Mouse (Mus musculus): Measurements from ENCODE around the gene Cd300a.

Cd300a gene

GRCm38 (mm10) chr11:114866486-114867360, 23.1 kb upstream of the Cd300a start:
- no peak for DNase-seq (ENCODE audit: low spot score)

DNA sequence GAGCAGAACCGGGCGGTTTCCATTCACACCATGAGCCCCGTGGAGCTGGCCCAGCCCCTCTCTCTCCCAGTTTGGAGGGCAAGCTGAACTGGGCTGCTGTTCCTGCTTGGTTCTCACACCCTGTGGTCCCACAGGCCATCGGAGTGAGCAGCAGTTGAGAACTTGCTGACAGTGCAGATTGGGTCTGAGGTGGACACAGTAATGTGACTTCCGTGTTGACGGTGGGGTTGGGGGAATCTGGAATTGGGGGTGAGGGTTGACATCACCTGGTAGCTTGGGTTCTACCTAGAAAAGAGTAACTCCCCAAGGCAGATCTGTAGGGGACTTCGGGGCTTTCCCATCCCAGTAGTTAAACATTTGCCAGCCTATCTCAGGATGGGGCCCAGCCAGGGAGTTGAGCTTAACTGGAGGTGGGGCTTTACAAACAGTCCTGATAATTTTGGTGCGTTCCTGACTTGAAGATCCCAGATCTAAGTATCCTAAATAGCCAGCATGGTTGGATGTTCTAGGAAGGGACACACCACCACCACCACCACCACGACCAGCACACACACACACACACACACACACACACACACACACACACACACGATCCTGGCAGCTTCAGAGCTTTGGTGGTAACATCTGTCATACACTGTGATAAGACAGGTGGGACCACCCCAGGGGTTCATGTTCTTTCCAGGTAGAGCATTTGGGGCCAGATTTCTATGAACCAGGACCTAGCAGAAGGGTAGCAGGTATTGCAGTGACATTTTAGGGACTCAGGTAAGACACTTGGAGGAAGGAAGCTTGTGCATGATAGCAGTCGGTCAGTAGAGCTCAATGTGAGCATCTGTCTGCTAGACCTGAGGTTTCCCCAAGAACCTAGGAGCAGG, 22.2 kb upstream of the Cd300a start:
- DNase-seq (ENCODE audit: low spot score): no peak

DNA sequence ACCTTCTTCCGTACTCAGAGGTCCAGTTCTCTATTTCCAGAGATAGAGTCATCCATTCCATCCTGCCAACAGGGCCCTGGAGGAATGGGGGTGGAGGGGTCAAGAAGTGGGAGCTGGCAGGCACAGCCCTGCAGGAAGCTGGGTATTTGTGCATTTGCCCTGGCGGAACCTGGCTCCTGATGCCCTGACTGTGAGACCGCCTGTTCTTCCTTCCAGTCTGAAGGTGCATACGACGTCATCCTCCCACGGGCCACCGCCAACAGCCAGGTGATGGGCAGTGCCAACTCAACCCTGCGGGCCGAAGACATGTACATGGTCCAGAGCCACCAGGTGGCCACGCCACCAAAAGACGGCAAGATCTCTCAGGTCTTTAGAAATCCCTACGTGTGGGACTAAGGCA, 21.6 kb upstream of the Cd300a start:
- DNase-seq (ENCODE audit: low spot score): no peak

- DNase-seq (ENCODE audit: low spot score): no peak
These were observed 20.1 kb upstream of the Cd300a start for GRCm38 (mm10) chr11:114869787-114870186.

- DNase-seq (ENCODE audit: low spot score): no peak
These were observed 18.3 kb upstream of the Cd300a start for GRCm38 (mm10) chr11:114871540-114871939.

DNA sequence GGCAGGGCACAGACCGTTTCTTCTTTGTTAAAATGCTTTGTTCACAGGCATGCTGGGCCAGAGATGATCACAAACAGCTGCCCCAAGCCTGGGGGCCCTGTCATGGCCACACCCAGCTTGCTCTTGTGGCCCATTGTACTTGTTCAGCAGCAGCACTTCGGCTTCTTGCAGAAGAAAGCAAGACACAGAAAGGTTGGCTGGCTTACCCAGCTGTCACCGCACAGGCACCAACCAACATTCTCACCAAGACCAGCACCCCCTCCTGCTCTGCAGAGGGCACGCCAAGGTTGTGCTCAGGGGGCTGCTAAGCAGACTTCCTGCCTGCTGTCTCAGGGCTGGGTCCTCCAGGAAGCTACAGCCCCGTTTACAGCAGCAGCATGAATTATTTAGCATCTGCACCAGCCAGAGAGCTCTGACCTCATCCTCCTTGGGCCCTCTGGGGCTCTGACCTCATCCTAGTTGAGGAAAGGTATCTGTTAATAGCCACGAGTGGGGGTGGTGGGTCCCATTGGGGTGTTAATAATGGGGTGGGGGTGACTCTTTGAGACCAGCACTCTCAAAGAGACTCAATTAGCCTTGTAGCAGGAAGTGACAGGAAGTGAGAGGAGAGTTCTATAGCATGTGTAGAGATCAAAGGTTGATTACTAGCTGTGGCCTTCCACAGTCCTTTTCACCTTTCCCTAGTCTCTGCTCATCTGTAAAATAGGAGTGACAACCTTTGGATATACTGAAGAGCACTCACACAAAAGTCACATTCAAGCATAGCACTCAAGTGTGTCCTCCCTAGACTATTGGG, 16.6 kb upstream of the Cd300a start:
- no peak for DNase-seq (ENCODE audit: low spot score)

DNA sequence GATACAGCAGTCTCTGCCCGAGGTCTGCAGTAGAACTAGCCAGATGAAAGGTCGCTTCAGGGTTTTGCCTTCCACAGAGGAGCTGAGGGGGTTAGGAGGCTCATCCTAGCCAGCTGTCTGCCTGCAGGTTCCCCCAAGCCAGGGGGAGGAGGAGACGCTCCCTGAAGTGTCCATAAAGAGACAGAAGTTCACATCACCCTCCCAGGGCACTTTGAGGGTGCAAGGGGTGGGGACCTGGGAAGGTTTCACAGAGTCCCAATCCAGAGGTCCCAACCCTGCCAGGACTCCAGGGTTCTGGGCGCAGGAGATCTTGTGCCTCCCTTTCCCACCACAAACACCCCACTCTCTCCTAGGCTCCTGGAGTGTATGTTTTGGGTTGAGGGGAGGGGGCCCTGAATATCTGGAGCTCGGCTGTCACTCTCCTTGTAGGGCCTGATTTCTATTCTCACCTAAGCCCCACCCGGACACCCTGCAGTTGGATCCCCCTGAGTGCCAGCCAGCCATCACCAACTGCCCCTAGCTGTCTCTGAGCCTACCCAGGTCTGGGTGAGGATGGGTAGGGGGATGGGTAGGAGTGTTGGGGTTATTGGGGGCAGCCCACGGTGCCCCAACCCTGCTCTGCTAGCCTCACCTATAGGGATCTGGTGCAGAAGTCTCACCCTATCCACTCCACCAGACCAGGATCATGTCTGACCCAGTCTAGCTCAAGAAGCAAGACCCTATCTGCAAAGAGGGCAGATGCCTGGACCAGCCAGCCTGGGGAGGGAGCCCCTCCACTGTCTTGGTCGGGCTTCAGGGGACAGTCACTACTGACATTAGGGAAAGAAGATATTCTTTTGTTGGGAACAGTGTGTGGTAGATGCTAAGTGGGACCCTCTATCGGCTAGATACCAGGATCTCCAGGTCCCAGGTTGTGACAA, 15.4 kb upstream of the Cd300a start:
- no peak for DNase-seq (ENCODE audit: low spot score)

- DNase-seq (ENCODE audit: low spot score): no peak
These were observed 14.5 kb upstream of the Cd300a start for GRCm38 (mm10) chr11:114875301-114875801.

DNA sequence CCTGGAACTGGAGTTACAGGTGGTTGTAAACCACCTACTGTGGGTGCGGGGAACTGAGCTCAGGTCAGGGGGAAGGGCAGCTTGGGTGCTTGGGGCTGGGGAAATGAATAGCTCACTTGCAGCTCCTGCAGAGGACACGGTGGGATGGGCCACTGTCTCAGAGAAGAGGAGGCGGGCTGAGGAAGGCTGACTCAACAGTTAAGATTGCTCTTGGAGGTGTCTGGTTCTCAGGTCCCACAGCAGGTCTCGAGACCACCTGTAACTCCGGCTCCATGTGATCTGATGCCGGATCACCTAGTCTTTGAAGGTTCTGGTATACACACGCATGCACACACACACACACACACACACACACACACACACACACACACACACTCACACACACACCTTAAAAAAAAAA, 13.7 kb upstream of the Cd300a start:
- no peak for DNase-seq (ENCODE audit: low spot score)

DNA sequence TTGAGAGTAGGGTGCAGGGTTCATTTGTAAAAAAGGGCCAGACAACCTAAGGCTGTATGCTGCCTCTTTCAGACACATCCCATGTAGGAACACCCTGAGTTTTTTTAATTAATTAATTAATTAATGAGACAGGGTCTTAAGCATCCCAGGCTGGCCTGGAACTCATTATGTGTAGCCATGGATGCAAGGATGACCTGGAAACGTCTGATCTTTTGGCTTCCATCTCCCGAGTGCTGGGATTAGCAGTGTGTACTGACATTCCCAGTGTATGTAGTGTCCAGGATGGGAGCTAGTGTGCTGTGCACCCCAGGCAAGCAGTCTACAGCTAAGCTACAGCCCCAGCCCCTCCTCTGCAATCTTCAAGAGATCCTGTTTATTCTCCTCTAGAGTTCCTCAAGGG, 13.2 kb upstream of the Cd300a start:
- no peak for DNase-seq (ENCODE audit: low spot score)

DNA sequence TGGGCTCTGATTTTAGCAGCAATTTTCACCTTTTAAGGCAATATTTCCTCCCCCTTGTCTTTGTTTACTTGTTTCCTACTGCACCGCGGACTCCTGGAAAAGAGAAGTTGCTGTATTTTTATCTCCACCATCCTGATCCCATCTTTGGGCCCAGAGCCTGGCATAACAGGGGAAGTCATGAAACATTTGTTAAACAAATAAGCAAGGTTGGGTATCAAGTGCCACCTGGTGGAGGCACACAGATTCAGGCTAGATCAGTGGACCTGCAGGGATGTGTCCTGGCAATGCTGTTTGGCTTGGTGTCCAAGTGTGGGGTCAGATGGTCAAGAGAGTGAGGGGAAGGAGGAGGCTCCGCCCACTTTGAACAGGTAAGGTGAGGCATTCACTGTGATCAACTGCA, 12.7 kb upstream of the Cd300a start:
- DNase-seq (ENCODE audit: low spot score): no peak

DNA sequence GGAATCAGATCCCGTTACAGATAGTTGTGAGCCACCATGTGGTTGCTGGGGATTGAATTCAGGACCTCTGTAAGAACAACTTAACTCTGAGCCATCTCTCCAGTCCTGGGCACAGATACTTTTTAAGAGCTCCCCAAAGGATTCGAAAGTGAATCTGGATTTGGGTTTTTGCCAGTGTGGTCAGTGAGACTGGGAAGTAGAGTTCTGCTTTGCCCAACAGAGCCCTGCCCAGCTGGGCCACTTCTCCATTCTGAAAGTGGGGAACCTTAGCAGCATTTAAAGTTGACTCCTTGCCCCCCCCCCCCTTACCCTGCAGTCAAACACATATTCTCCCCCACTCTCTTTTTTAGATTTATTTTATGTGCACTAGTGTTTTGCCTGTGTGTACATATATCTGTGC, 10.2 kb upstream of the Cd300a start:
- no peak for DNase-seq (ENCODE audit: low spot score)

DNA sequence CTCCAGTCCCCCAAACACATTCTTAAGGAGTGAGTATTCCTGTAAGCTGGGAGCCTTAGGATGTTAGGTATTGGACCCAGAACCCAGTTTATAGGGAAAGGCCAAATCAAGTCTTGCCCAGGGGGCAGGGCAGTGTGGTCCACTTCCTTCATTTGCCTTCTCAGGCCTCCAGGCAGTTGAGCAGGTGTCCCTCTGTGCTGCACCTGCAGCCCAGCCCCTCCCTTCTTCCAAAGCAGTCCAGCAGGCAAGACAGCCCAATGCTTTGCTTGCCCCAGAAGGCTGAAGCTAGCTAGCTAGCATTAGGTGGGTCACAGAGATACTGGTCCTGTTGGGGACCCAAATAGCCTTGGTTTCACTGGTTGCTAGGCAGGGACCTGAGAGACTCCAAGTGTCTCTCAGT, 9.7 kb upstream of the Cd300a start:
- no peak for DNase-seq (ENCODE audit: low spot score)

GRCm38 (mm10) chr11:114880589-114880988, 9.3 kb upstream of the Cd300a start:
- DNase-seq (ENCODE audit: low spot score): no peak

- no peak for DNase-seq (ENCODE audit: low spot score)
These were observed 6.5 kb upstream of the Cd300a start for GRCm38 (mm10) chr11:114883251-114883789.

DNA sequence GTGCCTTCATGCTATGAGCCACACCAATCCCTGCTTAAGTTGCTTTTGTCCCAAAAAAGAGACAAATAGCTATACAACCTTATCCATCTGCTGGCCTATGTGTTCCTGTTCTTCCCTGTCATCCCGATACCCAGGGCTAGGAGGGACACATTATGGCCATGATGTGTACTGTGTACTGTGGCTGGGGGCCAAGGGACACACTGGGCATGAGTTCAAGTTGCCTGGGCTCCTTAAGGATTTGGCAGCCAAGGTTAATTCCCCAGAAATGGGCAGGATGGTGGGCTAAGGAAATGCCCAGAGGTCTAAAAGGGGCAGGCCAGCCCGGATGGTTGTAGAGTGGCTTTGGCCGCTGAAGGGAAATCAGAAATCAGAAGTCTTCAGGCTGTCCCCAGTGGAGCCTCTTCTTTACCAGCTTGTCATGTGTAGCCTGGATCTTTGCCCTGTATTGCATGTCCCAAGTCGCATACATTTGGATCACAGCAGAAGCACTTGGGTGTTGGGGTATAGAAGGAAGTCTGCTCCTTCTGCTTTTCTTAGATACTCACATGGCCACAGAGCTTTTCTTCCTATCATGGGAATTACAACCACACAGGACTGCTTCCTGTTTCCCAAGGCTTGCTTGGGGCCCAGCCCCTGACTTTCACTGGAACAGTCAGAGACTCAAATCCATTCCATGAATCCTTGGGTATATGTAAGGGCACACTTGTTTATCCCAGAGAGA, 5.3 kb upstream of the Cd300a start:
- no peak for DNase-seq (ENCODE audit: low spot score)

- DNase-seq (ENCODE audit: low spot score): no peak
These were observed 701 bp downstream of the Cd300a start for GRCm38 (mm10) chr11:114890542-114890941.

- DNase-seq (ENCODE audit: low spot score): no peak
These were observed 6.2 kb downstream of the Cd300a start for GRCm38 (mm10) chr11:114896085-114896484.

GRCm38 (mm10) chr11:114898026-114898425, 8.2 kb downstream of the Cd300a start:
- DNase-seq (ENCODE audit: low spot score): no peak

GRCm38 (mm10) chr11:114903224-114903623, 13.4 kb downstream of the Cd300a start:
- no peak for DNase-seq (ENCODE audit: low spot score)
